Mouse (Mus musculus) neural tube, embryonic 13.5 days (tissue): ENCODE results near the gene Glrx3. TPM values are rescaled to one million over a fixed set of nuclear protein-coding genes. Genes with fewer than 3 reads are reported as not detected.

Experiments
- ATAC-seq: fragments of 200-750 bp; cut with Nextera tagmentation; 2 replicates; pipeline ENCODE4 v1.8.0; 2017; ENCODE audit warnings: low read depth, mild to moderate bottlenecking, moderate TSS enrichment, moderate library complexity
- H3K27ac ChIP-seq: fragments of 300-500 bp; sonication (generic); replicated peaks from 2 replicates; pipeline ENCODE4 v1.5.1; 2015; ENCODE audit warnings: moderate library complexity, mild to moderate bottlenecking, inconsistent platforms
- H3K27me3 ChIP-seq: fragments of 300-500 bp; sonication (generic); 2 replicates; pipeline ENCODE4 v1.6.1; 2015; ENCODE audit warnings: mild to moderate bottlenecking, inconsistent platforms
- H3K36me3 ChIP-seq: fragments of 300-500 bp; sonication (generic); 2 replicates; pipeline ENCODE4 v1.6.1; 2015; ENCODE audit warnings: mild to moderate bottlenecking, inconsistent platforms
- H3K4me1 ChIP-seq: fragments of 300-500 bp; sonication (generic); replicated peaks from 2 replicates; pipeline ENCODE4 v1.6.1; 2015; ENCODE audit warnings: inconsistent platforms
- H3K4me2 ChIP-seq: fragments of 300-500 bp; sonication (generic); 2 replicates; pipeline ENCODE4 v1.6.1; 2015; ENCODE audit warnings: inconsistent platforms, mild to moderate bottlenecking, moderate library complexity
- H3K4me3 ChIP-seq: fragments of 300-500 bp; sonication (generic); 2 replicates; pipeline ENCODE4 v1.5.1; 2015; ENCODE audit warnings: mild to moderate bottlenecking, inconsistent platforms
- H3K9ac ChIP-seq: fragments of 300-500 bp; sonication (generic); 2 replicates; pipeline ENCODE4 v1.6.1; 2015; ENCODE audit warnings: moderate library complexity, mild to moderate bottlenecking, inconsistent platforms
- H3K9me3 ChIP-seq: fragments of 300-500 bp; sonication (generic); 2 replicates; pipeline ENCODE4 v1.6.1; 2016; ENCODE audit warnings: inconsistent platforms
- WGBS: fragments of 180-500 bp; shearing (Covaris S2); methylation state at CpG from one replicate; pipeline ENCODE4 v1.1.7; 2015; 5-methylcytosine and 5-hydroxymethylcytosine counted together
- polyA plus RNA-seq: library from polyadenylated mRNA; unstranded; fragments of >200 nt; fragmentation: Nextera tagmentation; extraction: Ambion mirVana; gene quantifications from 2 replicates; pipeline ENCODE4 v1.2.1, GENCODE M21; 2015

The Glrx3 gene
- polyA plus RNA-seq, 1 experiment from 2014 or later, result 299 TPM

- Histone ChIP-seq H3K27ac (no peak overlapping the region), H3K9me3 (no peaks in the 10 kb centered on the region), H3K4me2 (peak overlapping the region; percentile 55), H3K4me3 (peak overlapping the region; percentile 26), H3K9ac (peak overlapping the region; percentile 62), H3K36me3 (no peaks in the 10 kb centered on the region), H3K4me1 (peaks cover 3% of the 10 kb centered on the region; the same call in 1 of the 2 replicates), H3K27me3 (peaks cover 6% of the 10 kb centered on the region; the same call in 1 of the 2 replicates)
- ATAC-seq, result peak; percentile 64
- WGBS, result 34% methylated on average over 5 of the region's 5 CpGs
These were observed 41.2 kb downstream of the Glrx3 start for GRCm38 (mm10) chr7:137478621-137478982.

- no peak for ATAC-seq
- H3K4me3 ChIP-seq, result no peak overlapping the region
- H3K27ac ChIP-seq, result no peak overlapping the region
- 68% methylated on average over 6 of the region's 6 CpGs for WGBS
- H3K36me3 ChIP-seq, result no peaks in the 10 kb centered on the region
- H3K9me3 ChIP-seq, result no peaks in the 10 kb centered on the region
- peaks cover 6% of the 10 kb centered on the region; the same call in 1 of the 2 replicates for H3K27me3 ChIP-seq
- peaks cover 3% of the 10 kb centered on the region; the same call in 1 of the 2 replicates for H3K4me1 ChIP-seq
- H3K4me2 ChIP-seq, result no peak overlapping the region
- no peak overlapping the region for H3K9ac ChIP-seq
These were observed 43.4 kb downstream of the Glrx3 start for GRCm38 (mm10) chr7:137480839-137481238.

DNA sequence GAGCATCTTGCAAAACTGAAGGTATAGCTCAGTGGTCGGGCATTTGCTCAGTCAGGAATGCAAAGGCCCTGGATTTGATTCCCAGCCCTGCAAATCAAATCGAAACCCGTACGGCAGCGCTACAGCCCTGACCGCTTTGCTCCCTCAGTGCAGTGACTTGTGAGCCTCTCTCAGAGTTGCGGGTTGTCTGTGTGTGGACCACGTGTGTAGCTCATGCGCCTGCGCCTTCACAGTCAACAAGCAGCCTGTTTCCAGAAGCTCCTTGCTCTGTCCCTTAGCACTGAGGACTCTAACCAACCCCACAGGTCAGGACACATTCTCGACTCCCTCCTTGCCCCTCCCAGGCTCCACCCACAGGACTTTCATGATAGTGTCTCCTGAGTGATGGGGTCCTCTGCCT, 46.6 kb downstream of the Glrx3 start:
- Histone ChIP-seq H3K27me3 (no peaks in the 10 kb centered on the region), H3K9me3 (no peaks in the 10 kb centered on the region), H3K4me1 (no peaks in the 10 kb centered on the region), H3K36me3 (no peaks in the 10 kb centered on the region), H3K27ac (no peak overlapping the region), H3K9ac (no peak overlapping the region), H3K4me3 (no peak overlapping the region), H3K4me2 (no peak overlapping the region)
- WGBS, result 89% methylated on average over 11 of the region's 11 CpGs
- no peak for ATAC-seq

GRCm38 (mm10) chr7:137488391-137488790, 51.0 kb downstream of the Glrx3 start:
- Histone ChIP-seq H3K36me3 (no peaks in the 10 kb centered on the region), H3K9ac (no peak overlapping the region), H3K27me3 (no peaks in the 10 kb centered on the region), H3K9me3 (no peaks in the 10 kb centered on the region), H3K4me1 (0 out of 2 replicates have a peak, but pooled peaks cover 4% of the 10 kb centered on the region), H3K4me2 (no peak overlapping the region), H3K27ac (no peak overlapping the region), H3K4me3 (no peak overlapping the region)
- no peak for ATAC-seq
- 84% methylated on average over 5 of the region's 5 CpGs for WGBS

DNA sequence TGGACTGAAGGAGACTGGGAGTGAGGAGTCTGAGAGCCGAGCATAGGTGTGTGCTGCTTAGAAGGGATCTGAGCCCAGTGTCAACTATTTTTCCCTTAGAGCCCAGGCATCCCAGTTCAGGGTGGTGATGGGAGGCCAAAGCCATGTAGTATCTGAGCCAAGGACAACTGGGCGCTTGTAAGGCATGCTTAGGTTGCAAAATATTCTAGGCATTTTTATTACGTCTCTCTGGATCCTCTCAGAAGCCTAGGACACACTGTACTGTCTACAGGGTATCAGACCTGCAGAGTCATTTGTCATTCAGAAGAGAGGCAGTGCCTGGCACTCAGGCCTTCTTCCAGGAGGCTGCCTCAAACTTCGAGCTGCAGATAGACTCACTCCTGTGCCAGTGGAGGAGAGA, 53.3 kb downstream of the Glrx3 start:
- H3K4me1 ChIP-seq, result 0 out of 2 replicates have a peak, but pooled peaks cover 4% of the 10 kb centered on the region
- peak overlapping the region; percentile 54 for H3K27ac ChIP-seq
- no peak for ATAC-seq
- H3K9ac ChIP-seq, result 0 out of 2 replicates have a peak overlapping the region, but pooled peaks have one; percentile 14
- no peaks in the 10 kb centered on the region for H3K27me3 ChIP-seq
- no peaks in the 10 kb centered on the region for H3K36me3 ChIP-seq
- H3K4me2 ChIP-seq, result no peak overlapping the region
- H3K4me3 ChIP-seq, result no peak overlapping the region
- WGBS, result 72% methylated on average over 4 of the region's 4 CpGs
- no peaks in the 10 kb centered on the region for H3K9me3 ChIP-seq

GRCm38 (mm10) chr7:137492307-137492973, 55.0 kb downstream of the Glrx3 start:
- Histone ChIP-seq H3K9me3 (no peaks in the 10 kb centered on the region), H3K4me1 (peaks cover 7% of the 10 kb centered on the region; the same call in 1 of the 2 replicates), H3K4me3 (no peak overlapping the region), H3K4me2 (no peak overlapping the region), H3K27me3 (no peaks in the 10 kb centered on the region), H3K36me3 (no peaks in the 10 kb centered on the region), H3K9ac (no peak overlapping the region), H3K27ac (no peak overlapping the region)
- 92% methylated on average over 8 of the region's 8 CpGs for WGBS
- no peak for ATAC-seq

DNA sequence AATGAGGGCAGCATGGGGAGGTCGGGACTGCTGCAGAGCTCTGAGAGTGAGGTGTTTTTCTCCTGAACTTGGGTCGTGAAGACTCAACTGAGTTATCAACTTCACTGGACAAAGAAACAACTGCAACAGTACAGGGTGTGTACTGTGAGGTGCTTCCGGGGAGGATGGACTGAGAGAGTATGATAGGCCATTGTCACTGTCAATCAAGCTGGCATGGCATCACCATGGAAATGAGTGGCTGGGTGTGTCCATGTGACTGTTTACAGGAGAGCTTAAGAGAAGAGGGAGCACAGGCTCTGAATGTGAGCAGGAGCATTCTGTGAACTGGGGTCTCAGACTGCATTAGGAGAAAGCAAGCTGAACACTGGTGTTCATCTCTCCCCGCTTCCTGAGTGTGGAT, 61.3 kb downstream of the Glrx3 start:
- Histone ChIP-seq H3K36me3 (no peaks in the 10 kb centered on the region), H3K9me3 (no peaks in the 10 kb centered on the region), H3K27ac (no peak overlapping the region), H3K4me1 (peaks cover 5% of the 10 kb centered on the region; the same call in 1 of the 2 replicates), H3K27me3 (no peaks in the 10 kb centered on the region), H3K4me2 (no peak overlapping the region), H3K4me3 (no peak overlapping the region), H3K9ac (no peak overlapping the region)
- no peak for ATAC-seq
- WGBS, result 83% methylated on average over 4 of the region's 4 CpGs

GRCm38 (mm10) chr7:137517588-137517987, 80.2 kb downstream of the Glrx3 start:
- Histone ChIP-seq H3K4me1 (no peaks in the 10 kb centered on the region), H3K9ac (no peak overlapping the region), H3K27ac (no peak overlapping the region), H3K4me3 (no peak overlapping the region), H3K4me2 (no peak overlapping the region), H3K36me3 (no peaks in the 10 kb centered on the region), H3K27me3 (no peaks in the 10 kb centered on the region), H3K9me3 (no peaks in the 10 kb centered on the region)
- ATAC-seq, result no peak

- Histone ChIP-seq H3K27ac (no peak overlapping the region), H3K9ac (no peak overlapping the region), H3K36me3 (no peaks in the 10 kb centered on the region), H3K4me2 (no peak overlapping the region), H3K4me3 (no peak overlapping the region), H3K27me3 (no peaks in the 10 kb centered on the region), H3K9me3 (no peaks in the 10 kb centered on the region), H3K4me1 (no peaks in the 10 kb centered on the region)
- WGBS, result 74% methylated on average over 5 of the region's 5 CpGs
- ATAC-seq, result no peak
These were observed 80.7 kb downstream of the Glrx3 start for GRCm38 (mm10) chr7:137518028-137518576.

Other genes starting within 250 kb of the Glrx3 start
- 23.9 and 24.1 TPM in 2 replicates for gene Ebf3, start 123.2 kb upstream of the Glrx3 start, polyA plus RNA-seq
- 14.7 and 15.7 TPM in 2 replicates for gene 9430038I01Rik, start 26.9 kb upstream of the Glrx3 start, polyA plus RNA-seq